Mouse (Mus musculus) layer of hippocampus, postnatal 25 days (tissue): ENCODE results near the gene Ddt. TPM values are rescaled to one million over a fixed set of nuclear protein-coding genes. Genes with fewer than 3 reads are reported as not detected.
"Not testable (repeated sequence)": the region's sequence is repeated elsewhere in the genome, so short reads cannot be mapped to it uniquely, and the experiment has no call there.

Experiments used
- DNase-seq, 2 experiments: peaks; one replicate each; pipeline ENCODE4 v3.0.0; 2022; ENCODE audit warnings: mixed read lengths in 2 of 2, low spot score in 1 of 2; ENCODE audit errors: extremely low spot score in 1 of 2
- total RNA-seq, 2 experiments: library from RNA; stranded (reverse); gene quantifications; 2 replicates each; pipeline ENCODE4 v1.2.3; 2021

Ddt gene
- total RNA-seq, 2 experiments from 2014 or later, result 40.4 to 44.5 TPM

DNA sequence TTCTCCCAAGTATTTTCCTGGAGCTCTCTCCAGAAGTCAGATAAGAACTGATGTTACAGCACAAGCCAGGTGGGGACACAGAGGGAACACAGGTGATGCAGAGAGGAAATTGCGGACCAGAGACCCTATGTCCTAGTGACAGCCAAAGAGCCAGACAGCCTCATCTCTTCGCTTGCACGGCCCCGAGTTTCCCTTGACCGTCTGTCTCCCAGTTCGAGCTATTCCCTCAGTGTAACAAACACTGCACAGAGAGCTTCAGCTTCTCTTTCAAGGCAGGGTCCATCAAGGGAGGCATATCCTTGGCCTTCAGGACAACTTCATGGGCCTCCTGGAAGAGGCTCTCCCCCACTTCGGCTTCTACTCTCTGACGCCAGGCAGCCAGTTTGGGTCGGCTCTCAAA lies 1.4 kb upstream of the Ddt start:
- DNase-seq, result no peak

DNA sequence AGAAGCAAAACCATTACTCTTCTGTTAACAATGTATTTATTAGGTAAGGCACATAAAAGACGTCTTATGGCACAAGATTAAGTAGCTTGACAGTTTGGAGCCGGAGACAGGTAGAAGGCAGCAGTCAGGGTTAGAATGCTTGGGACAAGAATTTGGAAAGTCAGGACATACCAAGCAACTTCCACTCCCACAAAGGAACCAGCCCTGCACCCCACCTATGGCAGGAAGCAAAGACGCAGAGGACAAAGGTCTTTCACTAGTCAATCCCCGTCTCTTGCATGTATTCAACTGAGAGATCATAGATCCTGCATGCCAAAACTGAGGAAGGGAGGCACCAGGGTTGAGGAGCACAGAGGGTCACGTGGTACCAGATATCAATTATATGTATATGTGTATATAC lies 888 bp upstream of the Ddt start:
- DNase-seq, result no peak

DNA sequence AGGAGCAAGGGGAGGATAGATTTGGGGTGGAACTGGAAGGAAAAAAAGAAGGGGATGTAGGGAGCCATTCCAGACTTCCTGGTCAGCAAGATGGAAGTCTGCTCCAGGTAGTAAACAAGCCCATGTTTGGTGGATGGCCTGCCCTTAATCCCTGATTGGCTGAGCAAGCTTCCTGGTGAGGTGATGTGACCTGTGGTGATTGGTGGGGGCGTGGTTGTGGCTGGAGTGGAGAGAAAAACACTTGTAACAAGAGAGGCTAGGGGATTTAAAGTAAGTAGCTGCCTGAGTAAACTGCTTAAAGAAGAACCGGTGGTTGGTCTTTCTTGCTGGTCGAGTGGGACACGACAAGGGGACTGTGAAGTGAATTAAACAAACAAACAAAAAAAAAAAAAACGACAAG lies 5.5 kb downstream of the Ddt start:
- DNase-seq, result not testable (repeated sequence)

GRCm38 (mm10) chr10:75766856-75767255 lies 6.4 kb downstream of the Ddt start:
- DNase-seq, result no peak

- DNase-seq, result peak in 1 of 2 experiments; percentile 72
Observed at GRCm38 (mm10) chr10:75764519-75765473, 8.4 kb downstream of the Ddt start.

GRCm38 (mm10) chr10:75763682-75764518 lies 9.3 kb downstream of the Ddt start, which contains the start of gene Cabin1:
TSS of gene Cabin1 (minus strand) at chr10:75764341.
- DNase-seq, result peak; percentile 91 to 95

DNA sequence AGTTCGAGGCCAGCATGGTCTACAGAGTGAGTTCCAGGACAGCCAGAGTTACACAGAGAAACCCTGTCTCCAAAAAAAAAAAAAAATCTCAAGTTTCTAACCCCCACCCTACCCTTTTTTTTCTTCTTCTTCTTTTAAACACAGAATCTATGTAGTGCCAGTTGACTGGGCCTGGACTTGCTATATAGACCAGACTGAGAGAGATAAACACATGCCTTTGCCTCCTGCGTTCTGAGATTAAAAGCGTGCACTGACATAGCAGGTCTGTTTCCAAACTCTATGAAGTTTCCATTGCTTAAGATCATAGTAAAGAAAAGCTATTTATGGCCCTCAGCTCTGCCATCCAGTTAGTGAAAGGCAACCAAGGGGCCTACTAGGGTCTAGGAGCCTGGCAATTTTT lies 10.8 kb downstream of the Ddt start:
- DNase-seq, result no peak

- no peak for DNase-seq
Observed at GRCm38 (mm10) chr10:75760311-75760710, 12.9 kb downstream of the Ddt start.

DNA sequence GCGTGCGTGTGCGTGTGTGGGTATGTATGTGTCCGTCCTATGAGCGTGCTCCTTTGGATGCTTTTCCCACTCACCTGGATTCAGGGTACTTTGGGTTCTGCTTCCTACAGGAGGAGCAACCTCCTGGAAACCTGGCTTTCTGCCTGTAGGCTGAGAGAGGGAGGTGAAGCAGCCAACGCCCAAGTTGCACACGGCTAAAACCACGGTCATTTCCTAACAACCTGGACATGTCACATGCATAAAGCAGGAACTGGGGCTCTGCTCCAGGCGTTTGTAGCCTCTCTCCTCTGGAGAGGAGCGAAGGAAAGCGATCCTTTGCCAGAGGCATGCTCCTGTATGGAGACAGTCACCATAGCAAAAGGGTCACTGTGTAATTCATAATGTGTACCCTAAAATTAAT lies 16.5 kb downstream of the Ddt start:
- no peak for DNase-seq

DNA sequence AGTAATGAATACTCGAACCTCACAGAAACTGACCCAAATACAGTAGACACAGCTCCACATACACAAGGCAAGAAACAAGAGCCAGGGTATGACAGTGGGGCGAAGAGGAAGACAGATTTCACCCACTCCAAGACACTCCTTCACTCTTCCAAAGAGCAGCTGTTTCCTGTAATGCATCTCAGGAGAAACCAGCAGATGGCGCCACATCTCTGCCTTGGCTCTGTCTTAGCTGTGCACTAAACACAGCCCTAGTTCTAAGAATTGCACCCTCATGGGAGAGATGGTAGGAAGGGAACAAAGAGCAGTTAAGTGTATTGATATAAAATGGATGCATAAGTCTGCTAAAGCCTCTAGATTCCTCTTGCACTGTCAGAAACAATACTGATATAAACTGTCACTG lies 29.2 kb downstream of the Ddt start:
- peak; percentile 69 to 93 for DNase-seq

- DNase-seq, result peak; percentile 25 to 36
Observed at GRCm38 (mm10) chr10:75743369-75743768, 29.8 kb downstream of the Ddt start.

GRCm38 (mm10) chr10:75740866-75741265 lies 32.3 kb downstream of the Ddt start:
- DNase-seq, result no peak

GRCm38 (mm10) chr10:75725449-75725848 lies 47.8 kb downstream of the Ddt start:
- DNase-seq, result no peak

Other genes with a start within 250 kb of the Ddt start
- gene Lrrc75b, start 213.1 kb downstream of the Ddt start, total RNA-seq, result 10 to 100 TPM in 1 of 2 experiments, 1 to 10 TPM in 1; 9.7 to 10.7 TPM
- gene Ggt1, start 211.8 kb downstream of the Ddt start, total RNA-seq, result 1 to 10 TPM; 3.4 to 3.5 TPM
- gene Ggt5, start 184.1 kb downstream of the Ddt start, total RNA-seq, result 1 to 10 TPM; 3.3 to 3.8 TPM
- gene Susd2, start 129.4 kb downstream of the Ddt start, total RNA-seq, result 1 to 10 TPM; 1.4 to 1.6 TPM
- gene Cabin1, start 9.1 kb downstream of the Ddt start, total RNA-seq, result 10 to 100 TPM; 60.6 to 79.2 TPM
- not detected for gene Gm20441, start 7.5 kb upstream of the Ddt start, total RNA-seq
- 1 to 10 TPM; 1.7 to 1.8 TPM for gene Gstt3, start 8.0 kb upstream of the Ddt start, total RNA-seq
- gene Gstt1, start 25.2 kb upstream of the Ddt start, total RNA-seq, result 1 to 10 TPM; 3.9 to 6.5 TPM
- gene Gstt4, start 49.1 kb upstream of the Ddt start, total RNA-seq, result not detected
- 1 to 10 TPM; 2.2 to 4.5 TPM for gene Gstt2, start 64.0 kb upstream of the Ddt start, total RNA-seq
- 100 to 1,000 TPM; 420 to 504 TPM for gene Mif, start 86.8 kb upstream of the Ddt start, total RNA-seq
- gene Derl3, start 120.0 kb upstream of the Ddt start, total RNA-seq, result 1 to 10 TPM; 3.8 to 4.7 TPM
- 10 to 100 TPM; 86.4 to 88.8 TPM for gene Smarcb1, start 148.2 kb upstream of the Ddt start, total RNA-seq
- gene Chchd10, start 159.7 kb upstream of the Ddt start, total RNA-seq, result 100 to 1,000 TPM; 323 to 356 TPM
- gene Mmp11, start 163.1 kb upstream of the Ddt start, total RNA-seq, result 1 to 10 TPM; 1.4 to 2.1 TPM
- gene Gm867, start 167.3 kb upstream of the Ddt start, total RNA-seq, result 1 to 10 TPM in 1 of 2 experiments, under 1 TPM in 1; 0.64 to 1.1 TPM
- gene Vpreb3, start 169.6 kb upstream of the Ddt start, total RNA-seq, result not detected
- under 1 TPM; 0.21 to 0.66 TPM for gene Gm5134, start 181.1 kb upstream of the Ddt start, total RNA-seq